Mouse (Mus musculus) ES-Bruce4 (cell line): ENCODE measurements around the gene Ift27.

Source experiments
- CTCF ChIP-seq: IDR thresholded peaks from one replicate; pipeline ENCODE4 v1.8.1; 2011; ENCODE audit warnings: low read depth, low read length
- POLR2A ChIP-seq: IDR thresholded peaks from one replicate; pipeline ENCODE4 v1.8.1; 2011; ENCODE audit warnings: low read length; ENCODE audit not compliant: insufficient read depth

- TF ChIP-seq POLR2A (no peak), CTCF (no peak)
Observed at GRCm38 (mm10) chr15:78205192-78205591, 31.3 kb upstream of the Ift27 start.
